Mouse (Mus musculus) left cerebral cortex, adult 11 months (tissue): Measurements from ENCODE around the gene Col4a1.

Experiments
- DNase-seq: peaks from one replicate; pipeline ENCODE4 v3.0.0; 2022; ENCODE audit warnings: low spot score

Gene Col4a1

DNA sequence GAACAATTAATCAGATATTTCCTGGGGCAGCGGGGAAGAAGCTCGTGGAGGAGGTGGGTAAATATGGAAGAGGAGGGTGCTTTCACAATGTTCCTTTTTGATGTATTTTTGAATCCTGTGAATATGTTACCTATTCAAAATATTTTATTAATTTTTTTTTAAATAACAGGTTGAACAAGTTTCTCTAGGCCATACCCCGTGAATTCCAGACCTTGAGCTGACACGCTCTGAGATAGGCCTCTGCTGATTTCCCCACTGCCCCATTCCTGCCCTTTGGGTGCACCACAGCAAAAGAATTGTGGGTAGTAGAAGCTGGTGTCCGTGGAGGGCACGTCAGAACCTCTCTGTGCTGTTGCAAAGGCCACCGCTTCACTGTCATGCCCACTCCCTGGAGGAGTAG lies 136.2 kb downstream of the Col4a1 start:
- no peak for DNase-seq

DNA sequence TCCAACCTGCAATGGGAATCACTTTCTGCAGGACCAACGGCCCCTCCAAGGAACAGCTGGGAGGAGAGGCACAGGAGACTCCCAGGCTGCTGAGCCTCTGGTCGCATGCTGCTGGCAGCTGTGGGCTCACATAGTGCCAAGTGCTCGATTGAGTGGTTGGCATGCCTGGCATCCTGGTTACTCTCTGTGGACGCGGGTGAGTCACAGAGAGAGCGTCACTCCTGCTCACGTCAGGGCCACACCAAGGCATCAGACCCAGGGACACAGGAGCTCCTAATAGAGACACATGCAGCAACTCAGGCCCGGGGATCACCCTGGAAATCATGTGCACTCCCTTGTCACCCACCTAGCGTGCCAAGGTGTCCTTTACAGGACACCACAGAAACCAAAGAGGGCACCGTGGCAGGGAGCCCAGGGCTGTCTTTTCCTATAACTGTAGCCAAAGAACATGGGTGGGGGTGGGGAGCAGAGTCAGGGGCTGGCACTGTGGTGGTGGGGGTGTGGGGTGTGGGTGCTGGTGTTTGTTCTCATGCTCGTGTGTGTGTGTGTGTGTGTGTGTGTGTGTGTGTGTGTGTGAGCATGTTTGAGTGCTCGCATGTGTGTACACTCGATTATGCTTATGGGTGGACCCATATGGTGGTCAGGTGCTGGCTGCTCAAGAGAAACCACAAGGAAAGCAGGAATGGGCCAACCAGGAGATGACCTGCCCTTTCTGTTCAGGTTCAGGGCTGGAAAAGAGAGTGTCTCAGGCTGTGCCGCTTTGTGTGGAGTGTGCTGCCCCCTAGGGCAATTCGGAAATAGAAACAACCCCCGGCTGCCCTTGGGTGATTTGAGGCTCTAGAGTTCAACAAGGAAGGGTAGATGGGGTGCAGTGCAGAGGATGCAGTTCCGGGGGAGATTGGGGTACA lies 139.1 kb downstream of the Col4a1 start:
- no peak for DNase-seq

DNA sequence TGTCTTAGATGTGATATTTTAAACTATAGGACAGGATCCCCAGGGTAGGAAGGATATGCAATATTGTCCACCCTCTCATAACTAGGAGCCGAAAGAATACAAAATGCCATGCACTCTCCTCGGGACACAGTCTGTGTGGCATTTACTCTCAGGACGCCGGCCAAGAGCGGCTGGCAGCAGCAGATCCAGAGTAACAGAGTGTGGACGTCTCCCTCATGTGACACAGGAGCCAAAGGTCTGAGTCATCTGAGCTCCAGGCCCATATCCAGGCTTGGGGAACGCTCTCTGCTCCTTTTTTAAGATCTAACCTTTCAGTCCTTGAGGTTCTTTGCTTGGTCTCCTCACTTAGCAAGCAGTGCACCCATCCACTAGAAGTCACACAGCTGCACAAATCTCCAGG lies 141.1 kb downstream of the Col4a1 start:
- DNase-seq = no peak

DNA sequence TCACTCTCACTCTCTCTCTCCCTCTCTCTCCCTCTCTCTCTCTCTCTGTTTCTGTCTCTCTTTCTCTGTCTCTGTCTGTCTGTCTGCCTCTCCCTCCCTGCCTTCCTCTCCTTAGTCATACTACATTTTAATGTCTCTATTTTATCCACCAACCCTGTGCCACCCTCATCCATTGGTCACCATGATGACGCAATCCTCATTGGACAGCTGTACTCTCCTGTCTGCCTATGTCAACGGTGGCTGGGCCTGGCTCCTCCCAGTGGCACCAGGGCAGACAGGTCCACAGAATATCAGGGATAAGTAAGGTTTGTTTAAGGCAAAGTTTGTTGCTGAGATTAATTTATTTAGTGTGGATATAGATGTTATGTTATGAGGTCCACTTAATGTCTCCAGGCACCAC lies 143.2 kb downstream of the Col4a1 start:
- no peak for DNase-seq

DNA sequence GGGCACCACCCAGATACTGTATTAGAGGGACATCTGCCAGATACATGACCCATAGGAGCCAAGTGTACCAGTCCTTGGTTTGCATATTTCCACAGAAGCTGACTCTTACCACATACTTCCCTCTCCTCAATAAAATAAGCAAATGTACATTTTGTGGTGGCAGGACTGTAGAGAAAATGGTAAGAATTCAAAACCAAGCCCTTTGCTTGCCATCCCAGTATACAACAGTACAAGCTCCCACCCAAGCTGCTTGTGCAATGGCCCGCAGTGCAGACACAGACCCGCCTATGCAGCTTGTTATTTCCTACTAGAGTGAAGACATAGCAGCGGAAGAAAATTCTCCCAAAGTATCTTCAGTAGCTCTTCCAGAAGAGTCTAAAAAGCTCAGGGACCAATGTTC lies 143.8 kb downstream of the Col4a1 start:
- DNase-seq = no peak

DNA sequence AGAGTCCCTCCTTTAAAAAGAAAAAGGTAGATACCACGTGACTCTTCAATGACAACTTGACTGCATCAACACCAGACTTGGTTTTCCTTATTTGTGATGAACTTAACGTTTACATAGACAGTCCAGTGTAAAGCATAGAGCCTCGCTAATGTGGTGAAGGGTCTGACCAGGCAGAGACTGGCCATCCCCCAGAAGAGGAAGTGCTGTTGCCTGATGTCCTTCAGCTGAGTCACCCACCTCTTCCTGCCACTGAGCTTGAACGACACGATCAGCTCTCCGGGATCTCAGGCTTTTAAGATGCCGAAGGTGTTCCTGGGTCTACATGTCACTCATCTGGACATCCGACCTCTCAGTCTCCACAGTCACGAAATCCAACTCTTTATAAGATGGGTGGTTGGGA lies 144.7 kb downstream of the Col4a1 start:
- no peak for DNase-seq

DNA sequence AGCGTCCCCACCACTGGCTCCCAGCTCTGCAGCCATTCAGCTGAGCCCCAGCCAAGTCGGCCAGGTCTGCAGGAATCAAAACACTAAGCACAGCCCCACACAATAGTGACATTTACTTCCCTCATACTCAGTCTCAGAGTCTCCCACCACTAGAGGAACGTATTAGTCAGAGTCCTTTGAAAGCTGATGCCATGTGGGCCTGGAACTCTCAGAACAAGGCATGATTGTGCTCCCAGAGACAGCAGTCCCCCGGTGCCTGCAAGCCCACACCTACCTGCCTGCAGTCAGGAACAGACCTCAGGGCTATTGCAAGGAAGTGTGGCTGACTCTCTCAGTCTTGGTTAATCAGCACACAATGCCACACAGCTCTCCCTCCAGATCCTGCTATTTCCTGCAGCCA lies 147.0 kb downstream of the Col4a1 start:
- no peak for DNase-seq

DNA sequence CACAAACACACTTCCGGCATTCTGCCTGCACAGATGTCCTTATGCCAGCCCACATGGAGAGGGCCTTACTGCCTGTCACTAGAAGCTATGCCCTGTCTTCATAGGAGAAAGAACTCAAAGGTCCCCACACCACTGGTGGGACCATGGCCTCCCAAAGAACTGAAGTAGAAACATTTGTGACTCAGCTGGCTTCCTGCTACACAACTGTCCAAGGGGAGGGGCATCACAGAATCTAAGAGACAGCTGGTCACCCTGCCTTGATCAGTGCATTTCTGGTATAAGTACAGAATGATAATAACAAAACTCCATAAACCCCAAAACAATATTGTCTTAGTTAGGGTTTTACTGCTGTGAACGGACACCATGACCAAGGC lies 156.3 kb downstream of the Col4a1 start:
- DNase-seq = no peak

DNA sequence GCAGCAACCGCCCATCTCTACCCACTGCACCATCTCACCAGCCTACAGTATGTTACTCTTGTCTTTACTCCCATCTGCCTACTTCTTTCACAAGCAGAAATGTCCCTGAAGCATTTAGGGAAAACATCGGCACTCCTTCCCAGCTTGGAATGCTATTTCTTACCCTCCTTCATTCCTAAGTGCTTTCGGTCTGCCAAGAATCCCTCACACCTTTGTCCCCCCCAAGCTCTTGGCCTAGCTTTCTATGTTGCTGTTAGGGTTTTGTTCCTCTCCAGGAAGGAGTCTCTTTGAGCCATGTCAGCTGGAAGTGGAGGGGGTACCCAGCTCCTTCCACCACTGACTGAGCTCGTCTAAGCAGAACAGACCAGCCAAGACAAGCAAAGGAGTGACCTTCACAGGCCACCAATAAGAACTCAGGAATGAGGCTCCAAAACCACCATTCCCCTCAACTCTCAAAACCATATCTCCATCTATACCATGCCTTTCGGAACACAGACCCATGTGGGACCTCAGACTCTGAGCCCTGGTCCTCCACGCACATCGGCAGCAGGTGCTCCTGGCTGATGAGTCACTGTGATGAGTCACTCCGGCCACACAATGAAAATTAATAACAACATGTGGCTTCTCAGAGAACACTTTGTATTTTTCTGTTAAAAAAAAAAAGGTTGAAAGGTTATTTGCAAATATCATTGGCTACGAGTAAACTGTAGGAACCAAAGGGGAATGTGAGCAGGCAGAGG lies 156.9 kb downstream of the Col4a1 start:
- no peak for DNase-seq

DNA sequence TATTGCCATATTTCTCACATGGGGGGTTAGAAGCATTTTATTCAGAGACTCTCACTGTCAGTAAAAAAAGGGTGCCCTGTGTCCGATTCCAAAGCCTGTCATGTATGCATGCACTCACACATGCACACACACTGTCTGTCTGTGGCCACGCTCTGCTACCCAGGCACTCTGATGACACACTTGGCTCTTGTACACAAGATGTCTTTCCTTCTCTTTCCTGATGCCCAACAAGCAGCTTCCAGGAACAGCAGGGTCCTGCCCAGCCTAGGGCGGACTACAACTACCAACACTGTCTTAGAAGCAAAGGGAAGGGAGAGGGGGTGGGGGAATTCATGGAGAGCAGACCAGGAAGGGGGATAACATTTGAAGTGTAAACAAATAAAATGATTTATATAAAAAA lies 162.4 kb downstream of the Col4a1 start:
- no peak for DNase-seq

DNA sequence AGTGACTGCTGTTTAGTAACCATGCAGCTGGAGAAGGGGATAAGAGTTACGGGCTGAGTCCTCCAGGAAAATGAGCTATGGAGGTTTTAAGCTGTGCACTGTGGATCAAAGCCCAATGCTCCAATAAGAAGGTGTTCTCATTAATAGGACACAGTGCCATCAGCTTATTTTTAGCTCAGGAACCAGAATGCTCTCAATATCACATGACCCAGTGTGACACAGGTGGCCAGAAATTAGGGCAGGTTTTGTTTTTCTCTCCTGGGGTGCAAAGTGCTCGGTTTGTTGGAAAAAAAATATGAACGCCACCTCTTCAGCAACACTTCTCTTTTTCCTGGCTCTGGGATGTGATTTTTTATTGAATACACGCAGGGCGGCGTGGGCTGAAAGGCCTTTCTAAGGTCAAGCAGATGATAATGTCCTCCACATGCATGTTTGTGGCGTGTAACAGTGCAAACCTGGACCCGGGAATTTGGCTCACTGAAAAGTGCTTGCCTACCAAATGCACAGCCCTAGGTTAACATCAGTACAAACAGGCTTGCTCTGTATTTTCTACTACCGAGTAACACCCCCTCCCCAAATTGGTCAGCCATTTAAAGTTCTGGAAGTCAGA lies 163.3 kb downstream of the Col4a1 start:
- DNase-seq = no peak

DNA sequence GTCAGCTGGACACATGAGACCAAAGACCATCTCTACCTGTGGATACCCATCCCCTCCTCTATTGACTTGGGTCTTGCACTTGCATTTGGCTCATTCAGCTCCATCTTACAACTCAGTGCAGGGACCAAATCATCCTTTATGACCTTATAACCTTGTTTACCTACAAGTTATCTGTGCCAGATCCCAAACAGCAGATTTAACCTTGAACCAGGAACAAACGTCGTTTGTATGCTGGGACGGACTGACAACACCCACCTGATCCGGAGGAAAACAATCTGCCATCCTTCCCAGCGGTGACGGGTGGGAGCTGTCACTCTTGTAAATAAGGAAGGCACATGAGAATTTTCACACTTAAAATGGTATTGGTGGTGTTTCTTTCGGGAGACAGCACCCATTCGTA lies 163.8 kb downstream of the Col4a1 start:
- DNase-seq = no peak
